Mouse (Mus musculus): ENCODE data around the gene Lactb. TPM values are rescaled to one million over a fixed set of nuclear protein-coding genes. Genes with fewer than 3 reads are reported as not detected.

Lactb gene
- total RNA-seq, 2 experiments from 2014 or later: 15.8 to 16.3 TPM

Other genes starting within 250 kb of the Lactb start
- 10 to 100 TPM; 26.7 to 27.4 TPM for gene Aph1b, start 180.0 kb downstream of the Lactb start, total RNA-seq (2021)
- gene Gm10647, start 178.4 kb downstream of the Lactb start, total RNA-seq (2021): under 1 TPM; 0.38 to 0.73 TPM
- gene Aph1c, start 140.8 kb downstream of the Lactb start, total RNA-seq (2021): 1 to 10 TPM; 4.4 to 5.4 TPM
- 10 to 100 TPM; 27.1 to 31.3 TPM for gene Rab8b, start 55.8 kb downstream of the Lactb start, total RNA-seq (2021)
- 10 to 100 TPM; 45.4 to 52.1 TPM for gene Rps27l, start 29.4 kb downstream of the Lactb start, total RNA-seq (2021)
- gene Tpm1, start 73.9 kb upstream of the Lactb start, total RNA-seq (2021): 100 to 1,000 TPM; 195 to 211 TPM

Data from layer of hippocampus, postnatal 10 days (tissue).